Mouse (Mus musculus): ENCODE results near the gene Kri1. TPM values are rescaled to one million over a fixed set of nuclear protein-coding genes. Genes with fewer than 3 reads are reported as not detected.
A peak's percentile ranks its signal among the peaks of the same experiment; 100 is the strongest.

Kri1 gene
- total RNA-seq, 2 experiments from 2014 or later, result 45.1 to 46.6 TPM

DNA sequence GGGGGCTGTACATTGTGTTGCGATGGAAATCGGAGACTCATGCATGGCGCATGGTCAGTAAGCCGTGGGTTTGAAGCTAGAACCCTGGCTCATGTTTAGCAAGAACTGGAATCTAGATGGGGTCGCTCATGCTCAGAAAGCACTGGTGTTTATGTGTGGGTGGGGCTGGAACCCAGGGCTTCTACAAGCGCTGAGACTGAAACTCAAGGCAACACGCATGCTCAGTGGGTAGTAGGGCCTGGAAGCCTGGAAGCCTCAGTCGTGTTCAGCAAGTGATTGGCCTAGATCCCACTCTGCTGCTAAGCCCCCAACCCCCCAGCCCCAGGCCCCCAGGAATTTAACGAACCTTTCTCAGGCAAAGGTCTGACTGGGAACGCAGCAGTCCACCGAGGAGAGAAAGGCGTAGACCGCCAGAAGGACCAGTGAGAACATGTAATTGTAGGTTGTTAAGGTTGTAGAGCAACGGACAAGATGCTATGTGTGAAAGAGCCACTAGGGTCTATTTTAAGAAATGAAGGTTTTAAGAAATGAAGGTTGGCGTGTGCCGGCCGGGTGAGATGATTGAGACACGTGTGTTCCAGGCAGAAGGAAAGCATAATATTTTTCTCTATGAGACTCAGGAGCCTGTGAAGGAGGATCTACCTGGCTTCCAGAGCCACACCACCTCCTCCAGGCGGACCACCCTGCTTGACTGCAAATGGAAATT is 34.6 kb upstream of the Kri1 start:
- peak overlapping the region; percentile 98 for H3K4me3 ChIP-seq
- H3K27ac ChIP-seq, result peak overlapping the region; percentile 90
- peak in 1 of 2 experiments; percentile 14 for DNase-seq (ENCODE audit: low spot score in 2 of 2)
- TF ChIP-seq CTCF (conservative IDR thresholded peaks at IDR 0.05), result peak; percentile 33; the same call in 1 of the 2 replicates

DNA sequence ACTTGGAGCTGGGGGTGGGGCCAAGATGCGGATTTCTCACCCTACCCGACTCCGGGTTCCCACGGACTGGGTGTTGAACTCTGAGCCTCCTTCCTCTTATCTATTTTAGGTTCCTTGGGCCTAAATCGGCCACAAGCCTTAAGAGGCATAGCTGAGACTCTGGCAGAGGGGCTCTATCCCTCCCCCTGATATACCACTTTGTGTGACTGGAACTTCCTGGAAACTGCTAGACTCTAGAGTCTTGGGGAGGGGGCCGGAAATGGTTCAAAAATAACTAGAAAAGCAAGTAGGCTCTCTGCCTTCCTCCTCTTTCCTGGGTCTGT is 33.7 kb upstream of the Kri1 start:
- DNase-seq (ENCODE audit: low spot score in 2 of 2), result peak in 1 of 2 experiments; percentile 16
- Histone ChIP-seq H3K4me3 (peak overlapping the region; percentile 98), H3K27ac (peak overlapping the region; percentile 90)
- TF ChIP-seq CTCF (conservative IDR thresholded peaks at IDR 0.05), result no peak

DNA sequence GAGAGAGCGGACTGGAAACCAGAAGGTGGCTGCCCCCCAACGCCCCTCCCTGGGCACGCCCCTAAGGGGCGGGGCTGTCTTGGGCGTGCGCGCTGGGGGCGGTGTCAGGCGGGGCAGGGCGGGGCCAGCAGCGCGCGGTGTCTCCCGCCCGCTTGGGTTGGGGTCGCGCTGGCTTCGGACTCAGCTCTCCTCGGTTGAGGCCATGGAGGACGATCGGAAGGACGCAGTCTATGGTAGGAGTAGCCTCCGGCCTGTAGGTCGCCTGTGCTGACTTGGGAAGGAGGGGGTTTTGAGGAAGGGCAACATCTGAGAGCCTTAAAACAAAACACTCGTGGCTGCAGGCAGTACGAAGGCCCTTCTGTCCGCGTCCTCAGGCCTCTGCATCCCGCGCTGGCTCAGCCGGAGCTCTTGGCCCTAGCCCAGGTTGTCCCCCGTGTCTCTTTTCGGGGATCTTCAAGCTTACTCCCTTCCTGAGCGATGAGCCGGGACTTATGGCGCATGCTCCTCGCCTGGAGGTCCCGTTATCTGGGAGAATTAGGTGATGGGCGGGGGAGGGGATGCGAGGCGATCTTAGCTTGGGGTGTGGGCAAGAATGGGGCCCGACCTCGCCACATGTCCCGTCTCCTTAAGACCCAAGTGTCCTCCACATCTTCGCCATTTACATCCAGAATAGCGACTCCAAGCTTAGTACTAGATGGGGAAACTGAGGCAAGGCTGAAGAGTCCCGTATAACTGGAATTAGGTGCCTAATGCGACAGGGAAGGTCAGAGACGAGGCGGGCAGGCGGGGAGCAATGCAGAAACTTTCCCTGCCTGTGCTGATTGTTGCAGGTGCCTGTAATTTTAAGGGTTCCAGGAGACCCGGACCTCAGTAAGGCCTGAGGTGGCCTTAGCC is 33.1 kb upstream of the Kri1 start, which contains the start of gene Slc44a2:
Gene Slc44a2, plus strand, starts transcription at position 80 of the 894 bp plus-strand sequence.
- peak; percentile 75 to 84 for DNase-seq (ENCODE audit: low spot score in 2 of 2)
- peak within 1 kb of the TSS; percentile 98 for H3K4me3 ChIP-seq
- H3K27ac ChIP-seq, result peak within 1 kb of the TSS; percentile 90
- TF ChIP-seq CTCF (conservative IDR thresholded peaks at IDR 0.05), result no peak; the same call in 1 of the 2 replicates

DNA sequence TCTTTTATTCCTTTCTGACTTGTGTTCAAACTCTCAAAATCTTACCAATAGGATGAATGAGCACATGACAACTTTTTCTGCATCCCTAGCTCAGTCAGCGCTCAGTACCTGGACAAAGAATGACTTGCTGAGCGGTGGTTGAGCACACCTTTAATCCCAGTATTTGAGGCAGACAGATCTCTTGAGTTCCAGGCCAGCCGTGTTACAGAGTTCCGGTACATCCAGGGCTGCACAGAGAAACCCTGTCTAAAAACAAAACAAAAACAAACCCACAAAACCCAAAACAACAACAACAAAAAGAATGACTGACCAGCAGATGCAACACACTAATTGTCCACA is 32.5 kb upstream of the Kri1 start:
- no peak for DNase-seq (ENCODE audit: low spot score in 2 of 2)
- Histone ChIP-seq H3K27ac (peak overlapping the region; percentile 90; the same call in 1 of the 2 replicates), H3K4me3 (peak overlapping the region; percentile 98)
- peak; percentile 33; the same call in 1 of the 2 replicates for TF ChIP-seq CTCF (conservative IDR thresholded peaks at IDR 0.05)

DNA sequence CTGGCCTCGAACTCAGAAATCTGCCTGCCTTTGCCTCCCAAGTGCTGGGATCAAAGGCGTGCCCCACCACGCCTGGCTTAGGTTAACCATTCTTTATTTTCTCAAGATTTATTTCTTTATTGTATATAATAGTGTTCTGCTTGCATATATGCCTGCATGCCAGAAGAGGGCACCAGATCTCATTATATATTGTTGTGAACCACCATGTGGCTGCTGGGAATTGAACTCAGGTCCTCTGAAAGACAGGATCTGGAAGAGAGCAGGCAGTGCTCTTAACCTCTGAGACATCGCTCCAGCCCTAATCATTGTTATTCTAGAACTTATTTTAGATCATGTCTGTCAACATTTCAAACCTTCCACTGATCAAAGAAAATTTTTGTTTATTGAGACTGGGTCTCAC is 31.7 kb upstream of the Kri1 start:
- H3K4me3 ChIP-seq, result no peak overlapping the region
- TF ChIP-seq CTCF (conservative IDR thresholded peaks at IDR 0.05), result peak; percentile 50
- H3K27ac ChIP-seq, result no peak overlapping the region
- DNase-seq (ENCODE audit: low spot score in 2 of 2), result no peak

DNA sequence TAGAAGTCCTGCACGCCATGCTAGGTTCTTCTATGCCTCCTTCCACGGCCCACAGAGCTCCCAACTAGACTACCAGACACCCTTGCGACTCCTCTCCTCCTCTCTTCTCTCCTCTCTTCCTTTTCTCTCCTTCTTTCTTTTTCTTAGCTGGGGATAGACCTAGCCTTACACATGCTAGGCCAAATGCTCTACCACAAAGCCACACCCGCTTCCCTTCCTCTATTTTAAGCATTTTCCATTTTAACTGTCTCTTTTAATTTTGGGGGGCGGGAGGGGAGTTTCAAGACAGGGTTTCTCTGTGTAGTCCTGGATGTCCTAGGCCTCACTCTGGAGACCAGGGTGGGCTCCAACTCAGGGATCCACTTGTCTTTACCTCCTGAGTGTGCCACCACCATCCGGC is 31.0 kb upstream of the Kri1 start:
- H3K4me3 ChIP-seq, result no peak overlapping the region
- H3K27ac ChIP-seq, result no peak overlapping the region
- TF ChIP-seq CTCF (conservative IDR thresholded peaks at IDR 0.05), result no peak
- no peak for DNase-seq (ENCODE audit: low spot score in 2 of 2)

DNA sequence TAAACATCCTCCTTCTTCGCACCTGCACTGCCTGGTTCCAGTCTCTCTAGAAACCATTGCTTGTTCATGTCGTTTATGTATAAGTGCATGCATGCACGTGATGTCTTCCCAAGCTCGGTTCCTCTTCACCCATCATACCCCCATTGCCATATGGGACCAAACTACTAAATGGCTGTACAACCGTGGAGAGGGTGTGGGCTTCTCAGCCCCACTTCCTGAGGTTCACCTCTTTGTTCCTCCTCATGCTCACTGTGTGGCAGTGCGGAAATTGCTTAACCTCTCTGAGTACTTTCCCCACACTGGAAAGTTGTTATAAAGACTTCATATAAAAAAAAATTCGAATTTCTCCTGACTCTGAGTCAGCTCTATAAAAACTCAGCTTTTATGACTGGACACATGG is 28.9 kb upstream of the Kri1 start:
- TF ChIP-seq CTCF (conservative IDR thresholded peaks at IDR 0.05), result no peak
- no peak overlapping the region for H3K4me3 ChIP-seq
- H3K27ac ChIP-seq, result no peak overlapping the region
- no peak for DNase-seq (ENCODE audit: low spot score in 2 of 2)

DNA sequence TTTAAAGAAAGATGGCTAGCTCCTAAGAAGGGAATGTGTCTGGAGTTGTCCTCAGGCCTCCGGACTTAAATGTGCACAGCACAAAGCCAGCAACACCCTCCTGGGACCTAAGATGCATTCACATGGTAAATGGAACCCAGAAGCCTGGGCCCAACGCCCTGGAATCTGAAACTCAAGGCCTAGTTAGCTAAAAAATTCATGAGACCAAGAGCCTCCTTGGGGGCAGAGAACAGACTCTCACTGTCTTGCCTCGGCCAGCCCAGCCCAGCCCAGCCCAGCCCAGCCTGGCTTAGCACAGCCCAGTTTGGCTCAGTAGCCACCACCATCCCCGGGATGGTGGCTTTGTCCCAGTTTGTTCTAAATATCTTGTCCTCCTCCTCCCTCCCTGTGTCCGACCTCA is 27.7 kb upstream of the Kri1 start:
- no peak for DNase-seq (ENCODE audit: low spot score in 2 of 2)
- no peak overlapping the region for H3K4me3 ChIP-seq
- H3K27ac ChIP-seq, result no peak overlapping the region
- no peak for TF ChIP-seq CTCF (conservative IDR thresholded peaks at IDR 0.05)

DNA sequence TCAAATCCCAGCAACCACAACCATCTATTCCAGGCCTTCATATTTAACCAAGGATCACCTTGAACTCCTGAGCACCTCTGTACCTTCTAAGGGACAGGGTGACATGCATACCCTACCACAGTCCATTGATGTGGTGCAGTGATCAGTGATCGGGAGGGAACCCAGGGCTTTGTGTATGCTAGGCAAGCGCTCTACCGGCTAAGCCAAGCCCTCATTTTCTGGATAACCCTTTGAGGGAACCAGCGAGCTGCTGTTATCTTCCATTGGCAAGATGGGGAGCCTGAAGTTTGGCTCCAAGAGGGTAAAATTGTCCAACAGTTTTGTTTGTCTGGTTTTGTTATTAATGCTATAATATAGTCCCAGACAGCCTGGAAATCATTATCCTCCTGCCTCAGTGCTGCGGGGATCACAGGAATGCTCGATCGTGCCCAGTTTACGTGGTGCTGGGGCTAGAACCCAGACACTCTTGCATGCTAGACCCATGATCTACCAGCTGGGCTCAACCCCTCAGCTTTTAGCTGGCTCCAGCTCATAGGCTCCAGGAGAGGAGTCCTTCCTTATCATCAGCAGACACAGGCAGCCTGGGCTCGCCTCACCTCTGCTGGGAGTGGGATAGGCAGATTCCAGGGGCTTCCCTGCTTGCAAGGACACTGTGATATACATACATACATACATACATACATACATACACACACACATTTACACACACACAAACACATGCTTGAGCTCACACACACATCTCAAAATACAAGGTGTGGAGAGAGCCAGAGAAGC is 26.8 kb upstream of the Kri1 start:
- Histone ChIP-seq H3K27ac (no peak overlapping the region), H3K4me3 (no peak overlapping the region)
- no peak for TF ChIP-seq CTCF (conservative IDR thresholded peaks at IDR 0.05)
- no peak for DNase-seq (ENCODE audit: low spot score in 2 of 2)

DNA sequence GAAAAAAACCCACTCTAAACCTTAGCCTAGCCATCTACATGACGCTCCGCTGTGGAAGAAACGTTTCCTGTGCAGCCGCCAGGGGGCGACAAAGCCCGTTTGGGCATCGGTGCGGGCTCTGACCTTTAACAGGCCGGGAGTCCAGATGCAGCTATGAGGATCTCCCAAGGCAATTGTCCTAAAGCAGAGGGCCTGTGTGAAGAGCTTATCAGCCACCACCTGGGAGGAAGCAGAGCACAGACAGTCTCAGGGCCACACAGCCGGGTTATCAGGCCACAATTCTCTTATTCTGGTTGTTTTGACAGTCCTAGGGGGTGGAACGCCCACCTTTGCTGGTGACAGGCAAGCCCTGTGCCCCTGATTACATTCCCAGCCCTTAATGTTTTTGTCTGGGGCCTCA is 25.6 kb upstream of the Kri1 start:
- peak; percentile 92 for TF ChIP-seq CTCF (conservative IDR thresholded peaks at IDR 0.05)
- H3K27ac ChIP-seq, result no peak overlapping the region
- H3K4me3 ChIP-seq, result no peak overlapping the region
- peak; percentile 72 to 86 for DNase-seq (ENCODE audit: low spot score in 2 of 2)

DNA sequence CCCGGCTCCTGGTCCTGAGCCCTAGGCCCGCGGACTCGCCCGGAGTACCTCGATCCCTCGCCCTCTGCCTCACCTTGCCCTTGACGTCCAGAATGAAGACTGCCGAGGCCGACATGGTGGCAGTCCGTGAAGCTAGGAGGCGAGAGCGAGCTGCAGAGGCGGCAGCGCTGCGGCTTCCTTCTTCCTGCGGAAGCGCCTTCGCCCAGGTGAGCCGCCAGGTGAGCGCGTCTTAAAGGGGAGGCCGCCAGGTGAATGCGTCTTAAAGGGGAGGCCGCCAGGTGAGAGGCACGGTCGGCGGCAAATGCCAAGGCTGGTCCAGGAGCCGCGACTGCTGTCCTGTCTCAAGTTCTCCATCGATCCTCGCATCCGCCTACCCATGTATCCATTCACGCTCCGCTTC is 24.4 kb upstream of the Kri1 start, which contains the start of gene Ap1m2:
Gene Ap1m2, minus strand, starts transcription at position 204 of the 400 bp plus-strand sequence.
- Histone ChIP-seq H3K4me3 (peak within 1 kb of the TSS; percentile 31; the same call in 1 of the 2 replicates), H3K27ac (no peak within 1 kb of the TSS)
- TF ChIP-seq CTCF (conservative IDR thresholded peaks at IDR 0.05), result no peak
- no peak for DNase-seq (ENCODE audit: low spot score in 2 of 2)

DNA sequence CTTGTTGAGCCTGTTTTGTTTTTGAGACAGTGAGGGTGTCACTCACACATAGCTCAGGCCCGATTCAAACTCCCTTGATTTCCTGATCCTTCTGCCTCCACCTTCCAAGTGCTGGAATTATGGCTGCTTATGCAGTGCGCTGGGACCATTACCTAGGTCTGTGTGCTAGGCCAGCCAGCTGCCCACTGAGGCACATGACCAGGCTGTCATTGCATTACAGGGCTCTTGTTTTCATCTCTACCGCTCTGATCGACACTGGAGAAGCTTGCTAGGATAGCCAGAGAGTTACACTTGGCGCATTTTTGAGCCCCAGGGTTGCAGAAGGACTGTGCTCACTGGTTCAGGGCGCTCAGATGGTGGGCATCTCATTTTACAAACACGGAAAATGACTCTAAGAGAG is 23.9 kb upstream of the Kri1 start:
- Histone ChIP-seq H3K27ac (no peak overlapping the region), H3K4me3 (no peak overlapping the region; the same call in 1 of the 2 replicates)
- DNase-seq (ENCODE audit: low spot score in 2 of 2), result no peak
- no peak for TF ChIP-seq CTCF (conservative IDR thresholded peaks at IDR 0.05)

Measured in layer of hippocampus, adult 2 months (tissue).